Mouse (Mus musculus): ENCODE results near the gene Bmp3.

Bmp3 gene

DNA sequence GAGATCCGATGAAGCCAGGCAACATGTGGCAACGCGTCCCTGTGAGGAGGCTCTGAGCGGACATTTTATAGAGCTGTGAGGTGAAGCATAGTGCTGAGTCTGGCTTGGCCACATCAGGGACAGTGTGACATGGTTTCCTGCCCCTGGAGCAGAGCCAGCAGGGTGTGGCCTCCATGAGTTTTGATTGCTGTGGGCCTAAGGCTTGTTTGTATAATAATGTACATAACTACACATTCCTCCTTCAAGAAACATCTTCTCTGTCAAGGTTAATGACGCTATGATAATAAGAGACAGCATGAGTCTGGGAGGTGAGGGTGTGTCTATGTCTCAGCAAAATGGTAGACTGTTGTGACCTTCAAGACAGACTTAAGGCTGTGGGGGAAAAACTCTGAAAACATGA is 64.5 kb downstream of the Bmp3 start:
- no peak for DNase-seq

DNA sequence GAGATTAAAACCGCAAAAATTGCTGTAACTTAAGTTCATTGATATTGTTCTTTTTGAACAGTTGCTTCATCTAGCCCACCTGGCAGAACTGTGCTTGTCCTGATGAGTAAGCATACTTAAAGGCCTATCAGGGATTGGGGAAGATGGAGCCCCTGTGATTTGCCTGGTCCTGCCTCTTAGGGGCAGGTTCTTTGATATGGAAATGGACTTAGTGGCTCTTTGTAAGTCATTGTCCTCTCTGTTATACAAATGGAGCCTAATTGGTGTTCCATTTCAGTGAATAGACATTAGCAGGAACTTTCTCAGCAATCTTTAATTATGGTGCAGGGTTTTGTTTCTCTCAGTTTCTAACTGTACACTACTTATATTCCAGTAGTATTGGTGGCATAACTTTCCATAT is 67.4 kb downstream of the Bmp3 start:
- DNase-seq = no peak

- DNase-seq = no peak
Observed at GRCm38 (mm10) chr5:98922921-98923320, 68.7 kb downstream of the Bmp3 start.

All from cerebellum, postnatal 10 days (tissue).